Mouse (Mus musculus) spleen, adult 2 months (tissue): ENCODE measurements around the gene Sprr2a2.
"Not testable (repeated sequence)": the region's sequence is repeated elsewhere in the genome, so short reads cannot be mapped to it uniquely, and the experiment has no call there.

Experiments used
- CTCF ChIP-seq: fragments of 200-500 bp; IDR thresholded peaks from 2 replicates; pipeline ENCODE4 v1.5.1; 2011; ENCODE audit warnings: mild to moderate bottlenecking, inconsistent platforms; ENCODE audit not compliant: insufficient read depth, insufficient read length, insufficient replicate concordance; ENCODE audit errors: extremely low read depth
- POLR2A ChIP-seq: fragments of 200-500 bp; IDR thresholded peaks from 2 replicates; pipeline ENCODE4 v1.6.1; 2011; ENCODE audit warnings: low read depth, low read length, inconsistent platforms

DNA sequence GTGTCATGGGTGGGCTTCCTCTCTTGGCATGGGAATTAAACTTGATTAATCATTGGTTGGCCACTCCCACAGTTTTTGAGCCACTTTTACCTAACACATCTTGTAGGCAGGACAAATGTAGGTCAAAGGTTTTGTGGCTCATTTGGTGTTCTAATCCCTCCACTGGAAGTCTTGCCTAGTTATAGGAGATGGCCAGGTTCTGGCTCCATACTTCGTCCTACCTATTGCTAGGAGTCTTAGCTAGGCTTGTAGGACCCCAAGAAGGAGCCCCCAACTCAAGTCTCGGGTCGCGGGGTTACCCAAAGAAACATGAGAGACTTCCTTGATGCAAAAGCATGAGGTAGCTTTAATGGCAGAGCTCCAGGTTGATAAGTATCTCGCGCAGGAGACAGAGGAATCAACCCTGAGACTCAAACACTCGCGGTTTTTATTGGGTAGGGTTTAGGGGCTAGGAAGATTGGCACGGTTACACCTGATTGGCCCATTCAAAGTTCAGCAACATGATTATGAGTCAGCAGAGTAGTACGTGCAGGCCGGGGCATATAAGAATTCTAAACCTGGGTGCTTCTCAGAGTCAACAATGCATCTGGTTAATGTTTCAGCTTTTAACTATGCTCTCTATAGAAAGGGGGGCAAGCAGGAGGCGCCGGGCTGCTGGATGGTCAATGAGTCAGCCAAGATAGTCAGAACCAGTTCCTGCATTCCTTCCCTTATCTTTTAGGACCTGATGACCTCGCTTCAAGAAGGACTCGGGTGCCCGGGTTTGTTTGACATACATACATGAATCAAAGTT lies 4.4 kb upstream of the Sprr2a2 start:
- not testable (repeated sequence) for TF ChIP-seq CTCF, POLR2A
